Mouse (Mus musculus) common myeloid progenitor, adult 5-6 weeks (primary cell): ENCODE data around the gene Trim50. TPM values are rescaled to one million over a fixed set of nuclear protein-coding genes. Genes with fewer than 3 reads are reported as not detected.
"Not testable (repeated sequence)": the region's sequence is repeated elsewhere in the genome, so short reads cannot be mapped to it uniquely, and the experiment has no call there.

ENCODE experiments used
- ATAC-seq: replicated peaks from 2 replicates; pipeline ENCODE4 v1.8.0; 2016; ENCODE audit warnings: low read depth, mild to moderate bottlenecking, moderate TSS enrichment, inconsistent platforms; ENCODE audit not compliant: poor library complexity, severe bottlenecking
- total RNA-seq: library from RNA; stranded (forward); fragments of 200-1000, 187-1606 nt; gene quantifications from 2 replicates; pipeline ENCODE4 v1.2.3, GENCODE M21; 2017

The Trim50 gene
- total RNA-seq, 1 experiment from 2014 or later = not detected

- no peak for ATAC-seq
Measured at GRCm38 (mm10) chr5:135368312-135368711, 15.2 kb downstream of the Trim50 start.

GRCm38 (mm10) chr5:135369196-135369595 is 16.1 kb downstream of the Trim50 start:
- not testable (repeated sequence) for ATAC-seq

GRCm38 (mm10) chr5:135369787-135370654 is 16.9 kb downstream of the Trim50 start, which contains the start of gene Nsun5:
Nsun5 (plus strand) TSS chr5:135369953.
- ATAC-seq = peak; percentile 91

- ATAC-seq = no peak
Measured at GRCm38 (mm10) chr5:135371195-135371594, 18.1 kb downstream of the Trim50 start.

- no peak for ATAC-seq
Measured at GRCm38 (mm10) chr5:135373601-135374000, 20.5 kb downstream of the Trim50 start.

- no peak for ATAC-seq
Measured at GRCm38 (mm10) chr5:135375167-135375566, 22.1 kb downstream of the Trim50 start.

- no peak for ATAC-seq
Measured at GRCm38 (mm10) chr5:135376341-135376740, 23.2 kb downstream of the Trim50 start.

GRCm38 (mm10) chr5:135380681-135381080 is 27.6 kb downstream of the Trim50 start:
- no peak for ATAC-seq

- no peak for ATAC-seq
Measured at GRCm38 (mm10) chr5:135381356-135381925, 28.3 kb downstream of the Trim50 start.

GRCm38 (mm10) chr5:135382746-135383145 is 29.7 kb downstream of the Trim50 start:
- no peak for ATAC-seq

- ATAC-seq = no peak
Measured at GRCm38 (mm10) chr5:135383771-135384170, 30.7 kb downstream of the Trim50 start.

- peak; percentile 85 for ATAC-seq
Measured at GRCm38 (mm10) chr5:135394004-135394823, 41.1 kb downstream of the Trim50 start, which contains the start of gene Pom121. Pom121 (minus strand) TSS chr5:135394546.

- ATAC-seq = peak; percentile 65
Measured at GRCm38 (mm10) chr5:135395826-135396225, 42.7 kb downstream of the Trim50 start.

- ATAC-seq = no peak
Measured at GRCm38 (mm10) chr5:135399382-135399781, 46.3 kb downstream of the Trim50 start.

GRCm38 (mm10) chr5:135400244-135400643 is 47.1 kb downstream of the Trim50 start:
- ATAC-seq = peak; percentile 81

GRCm38 (mm10) chr5:135404623-135405022 is 51.5 kb downstream of the Trim50 start:
- no peak for ATAC-seq

GRCm38 (mm10) chr5:135405437-135405836 is 52.3 kb downstream of the Trim50 start:
- ATAC-seq = no peak

- no peak for ATAC-seq
Measured at GRCm38 (mm10) chr5:135408114-135408513, 55.0 kb downstream of the Trim50 start.

GRCm38 (mm10) chr5:135410266-135410665 is 57.2 kb downstream of the Trim50 start:
- ATAC-seq = no peak
